Mouse (Mus musculus): ENCODE data around the gene Cox7a2. TPM values are rescaled to one million over a fixed set of nuclear protein-coding genes. Genes with fewer than 3 reads are reported as not detected.

Gene Cox7a2
- polyA plus RNA-seq, 2 experiments: 399 to 630 TPM

DNA sequence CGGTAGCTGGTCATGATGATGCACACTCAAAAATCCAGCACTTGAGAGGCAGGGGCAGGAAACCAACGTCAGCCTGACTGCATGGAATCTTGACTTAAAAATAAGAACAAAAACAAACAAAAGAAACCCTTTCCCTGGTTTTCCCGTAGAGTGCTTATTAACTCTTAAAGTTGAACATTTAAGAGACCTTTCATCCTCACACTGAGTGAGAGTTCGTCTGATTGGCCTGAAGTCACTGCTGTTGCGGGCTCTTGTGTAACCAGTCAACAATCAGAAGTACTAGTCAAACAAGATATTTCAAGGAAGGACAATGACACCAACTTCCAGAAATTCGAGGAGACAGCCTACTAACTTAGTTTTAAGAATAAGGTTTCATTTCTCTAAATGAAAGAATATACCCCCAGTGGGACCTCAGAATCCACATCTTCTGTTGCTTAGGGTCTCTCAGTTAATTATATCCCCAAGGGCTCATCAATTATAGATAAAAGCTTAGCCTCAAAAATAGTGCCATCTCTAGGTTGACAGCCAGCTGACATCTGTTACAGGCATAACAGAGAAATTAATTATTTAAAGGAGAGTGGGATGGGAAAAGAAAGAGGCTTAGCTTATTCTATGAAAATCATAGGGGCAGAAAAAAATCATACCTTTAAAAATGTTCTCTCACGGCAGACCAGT is 36.9 kb upstream of the Cox7a2 start:
- no peak overlapping the region for H3K27ac ChIP-seq (replicated peaks; ENCODE audit: low read depth, low read length)
- no peak overlapping the region for H3K4me2 ChIP-seq (replicated peaks; ENCODE audit: low read depth, low read length, severe bottlenecking)
- H3K9ac ChIP-seq (ENCODE audit: low read depth, low read length, severe bottlenecking): no peak overlapping the region
- H3K4me1 ChIP-seq (ENCODE audit: control insufficient read depth, insufficient read depth, low read length): peaks cover 2% of the 10 kb centered on the region; the same call in 1 of the 2 replicates
- ATAC-seq (ENCODE audit: low FRiP score, low read depth): no peak
- no peak for TF ChIP-seq POLR2A (IDR thresholded peaks at IDR 0.05; ENCODE audit: borderline replicate concordance, extremely low read depth, insufficient read depth, insufficient read length)
- DNase-seq (ENCODE audit: low spot score): no peak
- H3K4me3 ChIP-seq (replicated peaks; ENCODE audit: low read length): no peak overlapping the region
- no peaks in the 10 kb centered on the region for H3K36me3 ChIP-seq (ENCODE audit: control insufficient read depth, insufficient read depth, low read length)
- WGBS: 73% methylated on average over 7 of the region's 7 CpGs
- no peaks in the 10 kb centered on the region for H3K9me3 ChIP-seq (ENCODE audit: control insufficient read depth, low read length)
- no peaks in the 10 kb centered on the region for H3K27me3 ChIP-seq (ENCODE audit: control insufficient read depth, insufficient read depth, low read length)

DNA sequence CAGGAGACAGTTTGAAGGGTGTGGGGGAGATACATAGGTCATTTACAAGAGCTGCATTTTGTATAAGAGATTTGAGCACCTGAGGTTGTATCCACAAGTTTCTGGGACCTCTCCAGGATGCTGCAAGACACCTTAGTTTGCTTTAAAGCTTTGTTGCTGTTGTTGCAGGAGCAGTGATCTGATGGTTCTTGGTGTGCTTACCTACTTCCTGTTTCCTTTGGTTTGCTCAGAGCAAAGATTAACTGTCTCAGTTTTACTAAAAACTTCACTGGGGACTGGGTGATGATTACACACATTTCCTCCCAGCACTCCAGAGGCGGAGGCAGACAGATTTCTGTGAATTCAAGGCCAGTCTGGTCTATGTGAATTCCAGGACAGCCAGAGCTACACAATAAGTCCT is 35.4 kb upstream of the Cox7a2 start:
- DNase-seq (ENCODE audit: low spot score) (no peak), ATAC-seq (ENCODE audit: low FRiP score, low read depth) (no peak)
- WGBS: 87% methylated on average over 1 of the region's 1 CpGs
- peaks cover 8% of the 10 kb centered on the region for H3K4me1 ChIP-seq (ENCODE audit: control insufficient read depth, insufficient read depth, low read length)
- TF ChIP-seq POLR2A (IDR thresholded peaks at IDR 0.05; ENCODE audit: borderline replicate concordance, extremely low read depth, insufficient read depth, insufficient read length): no peak
- no peak overlapping the region for H3K4me2 ChIP-seq (replicated peaks; ENCODE audit: low read depth, low read length, severe bottlenecking)
- H3K9ac ChIP-seq (ENCODE audit: low read depth, low read length, severe bottlenecking): no peak overlapping the region
- H3K27me3 ChIP-seq (ENCODE audit: control insufficient read depth, insufficient read depth, low read length): no peaks in the 10 kb centered on the region
- no peak overlapping the region for H3K27ac ChIP-seq (replicated peaks; ENCODE audit: low read depth, low read length)
- no peak overlapping the region for H3K4me3 ChIP-seq (replicated peaks; ENCODE audit: low read length)
- H3K36me3 ChIP-seq (ENCODE audit: control insufficient read depth, insufficient read depth, low read length): no peaks in the 10 kb centered on the region
- H3K9me3 ChIP-seq (ENCODE audit: control insufficient read depth, low read length): no peaks in the 10 kb centered on the region

DNA sequence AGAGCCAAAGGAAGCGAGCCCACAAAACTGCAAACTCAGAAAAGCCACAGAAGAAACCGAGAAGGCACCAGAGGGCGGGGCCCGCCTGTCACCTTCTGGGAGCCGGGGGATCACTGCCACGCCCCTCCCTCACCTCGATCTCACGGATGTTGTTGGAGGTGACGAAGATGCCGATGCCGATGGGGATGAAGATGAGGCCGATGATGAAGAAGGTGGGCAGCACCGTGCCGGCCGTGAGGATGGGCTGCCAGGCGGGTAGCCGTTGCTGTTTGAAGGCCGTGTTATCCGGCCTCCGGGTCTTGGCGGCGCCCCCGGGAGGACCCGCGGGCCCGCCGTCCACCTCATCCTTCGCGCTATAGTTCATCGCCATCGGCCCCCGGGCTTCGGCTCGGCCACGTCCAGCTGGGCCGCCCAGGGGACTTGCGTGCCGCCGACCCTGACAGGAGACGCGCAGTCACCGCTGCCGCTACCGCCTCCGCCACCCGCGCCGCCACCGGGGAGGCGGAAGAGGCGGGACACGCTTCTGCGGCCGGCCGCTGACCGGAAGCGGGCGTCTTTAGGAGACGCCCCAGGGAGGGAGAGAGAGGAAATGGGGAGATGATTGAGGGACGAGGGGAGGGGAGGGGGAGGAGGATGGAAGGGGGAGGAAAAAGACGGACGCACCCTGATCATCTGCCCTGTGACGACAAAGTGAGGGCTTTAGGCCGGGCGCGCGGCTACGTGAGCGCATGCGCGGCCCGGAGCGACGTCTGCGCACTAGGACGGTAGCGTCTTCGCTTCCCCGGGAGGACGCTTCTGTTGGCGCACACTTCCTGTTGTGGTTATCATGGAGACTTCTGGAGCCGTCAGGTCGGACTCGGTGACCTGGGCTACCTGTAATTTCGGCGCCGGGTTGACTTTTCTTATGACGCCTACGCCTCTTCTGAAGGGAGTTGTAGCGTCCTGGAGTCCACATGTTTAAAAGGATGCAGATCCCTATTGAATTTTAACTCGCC is 33.5 kb upstream of the Cox7a2 start, which contains the start of gene Tmem30a:
TSS of gene Tmem30a (minus strand) at position 667 of the 995 bp plus-strand sequence.
- H3K27me3 ChIP-seq (ENCODE audit: control insufficient read depth, insufficient read depth, low read length): no peaks in the 10 kb centered on the region
- peak; percentile 97 for DNase-seq (ENCODE audit: low spot score)
- under 1% methylated on average over 81 of the region's 91 CpGs for WGBS
- H3K4me3 ChIP-seq (replicated peaks; ENCODE audit: low read length): peak within 1 kb of the TSS; percentile 96
- H3K4me1 ChIP-seq (ENCODE audit: control insufficient read depth, insufficient read depth, low read length): peaks cover 9% of the 10 kb centered on the region
- H3K9me3 ChIP-seq (ENCODE audit: control insufficient read depth, low read length): no peaks in the 10 kb centered on the region
- H3K27ac ChIP-seq (replicated peaks; ENCODE audit: low read depth, low read length): peak within 1 kb of the TSS; percentile 92
- H3K4me2 ChIP-seq (replicated peaks; ENCODE audit: low read depth, low read length, severe bottlenecking): peak within 1 kb of the TSS; percentile 66
- peak; percentile 70; the same call in 1 of the 2 replicates for TF ChIP-seq POLR2A (IDR thresholded peaks at IDR 0.05; ENCODE audit: borderline replicate concordance, extremely low read depth, insufficient read depth, insufficient read length)
- no peaks in the 10 kb centered on the region for H3K36me3 ChIP-seq (ENCODE audit: control insufficient read depth, insufficient read depth, low read length)
- peak; percentile 97 for ATAC-seq (ENCODE audit: low FRiP score, low read depth)
- peak within 1 kb of the TSS; percentile 87 for H3K9ac ChIP-seq (ENCODE audit: low read depth, low read length, severe bottlenecking)

DNA sequence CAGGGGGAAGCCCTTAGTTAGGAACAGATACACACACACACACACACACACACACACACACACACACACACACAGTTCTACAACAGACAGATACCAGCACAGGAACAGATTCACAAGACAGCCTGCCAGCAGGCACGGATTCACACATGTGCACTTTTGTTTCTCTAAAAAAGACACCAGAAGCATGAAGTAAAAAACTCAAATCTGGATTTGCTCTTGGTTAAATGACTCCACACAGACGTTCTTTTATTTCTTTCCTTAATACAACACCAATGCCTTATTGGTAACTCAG is 26.1 kb upstream of the Cox7a2 start:
- WGBS: 65% methylated on average over 2 of the region's 2 CpGs
- Histone ChIP-seq H3K27me3 (ENCODE audit: control insufficient read depth, insufficient read depth, low read length) (no peaks in the 10 kb centered on the region), H3K36me3 (ENCODE audit: control insufficient read depth, insufficient read depth, low read length) (no peaks in the 10 kb centered on the region), H3K9ac (ENCODE audit: low read depth, low read length, severe bottlenecking) (no peak overlapping the region), H3K27ac (replicated peaks; ENCODE audit: low read depth, low read length) (no peak overlapping the region), H3K4me2 (replicated peaks; ENCODE audit: low read depth, low read length, severe bottlenecking) (no peak overlapping the region), H3K9me3 (ENCODE audit: control insufficient read depth, low read length) (no peaks in the 10 kb centered on the region), H3K4me1 (ENCODE audit: control insufficient read depth, insufficient read depth, low read length) (peaks cover 7% of the 10 kb centered on the region; the same call in 1 of the 2 replicates), H3K4me3 (replicated peaks; ENCODE audit: low read length) (no peak overlapping the region)
- no peak for TF ChIP-seq POLR2A (IDR thresholded peaks at IDR 0.05; ENCODE audit: borderline replicate concordance, extremely low read depth, insufficient read depth, insufficient read length)
- ATAC-seq (ENCODE audit: low FRiP score, low read depth) (no peak), DNase-seq (ENCODE audit: low spot score) (no peak)
